Mouse (Mus musculus): ENCODE measurements around the gene Rps2. TPM values are rescaled to one million over a fixed set of nuclear protein-coding genes. Genes with fewer than 3 reads are reported as not detected.

Rps2 gene
- polyA plus RNA-seq, 1 experiment from 2014 or later, result 828 TPM

DNA sequence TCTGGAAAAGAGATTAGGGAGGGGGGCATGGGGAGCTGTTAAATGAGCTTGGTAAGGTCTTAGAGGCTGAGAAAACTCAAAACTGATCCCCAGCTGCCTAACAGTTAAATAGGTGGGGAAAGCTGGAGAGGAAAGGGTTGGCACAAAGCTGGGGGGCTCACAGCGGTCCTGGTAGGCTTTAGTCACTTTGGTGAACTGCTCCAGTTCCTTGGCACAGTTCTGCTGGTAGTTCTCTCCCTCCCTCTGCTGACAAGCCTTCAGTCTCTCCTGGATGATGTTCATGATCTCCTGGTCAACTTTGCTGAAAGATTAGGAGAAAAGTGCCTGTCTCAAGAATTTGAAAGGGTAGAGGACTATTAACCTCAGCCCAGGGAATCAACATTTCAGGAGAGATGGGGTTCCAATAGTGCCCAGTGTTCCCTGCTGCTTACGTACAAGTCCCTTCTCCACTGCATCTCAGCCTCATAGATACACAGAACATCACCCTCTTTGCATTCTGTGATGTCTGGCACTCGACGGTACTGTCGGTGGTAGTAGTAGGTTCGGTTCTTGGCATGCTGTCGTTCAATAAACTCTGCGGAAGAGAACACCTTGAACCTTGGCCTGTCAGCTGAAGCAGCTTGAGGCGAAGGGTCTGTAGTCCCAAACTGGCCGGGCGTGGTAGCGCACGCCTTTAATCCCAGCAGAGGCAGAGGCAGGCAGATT lies 4.5 kb downstream of the Rps2 start:
- Histone ChIP-seq H3K4me2 (peak overlapping the region; percentile 84), H3K9me3 (replicated peaks) (no peaks in the 10 kb centered on the region), H3K9ac (peak overlapping the region; percentile 51; the same call in 1 of the 2 replicates), H3K27me3 (replicated peaks) (0 out of 2 replicates have a peak, but pooled peaks cover 1% of the 10 kb centered on the region), H3K4me1 (replicated peaks) (peaks cover 29% of the 10 kb centered on the region), H3K27ac (ENCODE audit: poor library complexity, severe bottlenecking) (no peak overlapping the region), H3K4me3 (peak overlapping the region; percentile 17), H3K36me3 (peaks cover 31% of the 10 kb centered on the region)
- 33% methylated on average over 13 of the region's 13 CpGs for WGBS
- no peak for ATAC-seq (ENCODE audit: insufficient number of reproducible peaks, low FRiP score)

DNA sequence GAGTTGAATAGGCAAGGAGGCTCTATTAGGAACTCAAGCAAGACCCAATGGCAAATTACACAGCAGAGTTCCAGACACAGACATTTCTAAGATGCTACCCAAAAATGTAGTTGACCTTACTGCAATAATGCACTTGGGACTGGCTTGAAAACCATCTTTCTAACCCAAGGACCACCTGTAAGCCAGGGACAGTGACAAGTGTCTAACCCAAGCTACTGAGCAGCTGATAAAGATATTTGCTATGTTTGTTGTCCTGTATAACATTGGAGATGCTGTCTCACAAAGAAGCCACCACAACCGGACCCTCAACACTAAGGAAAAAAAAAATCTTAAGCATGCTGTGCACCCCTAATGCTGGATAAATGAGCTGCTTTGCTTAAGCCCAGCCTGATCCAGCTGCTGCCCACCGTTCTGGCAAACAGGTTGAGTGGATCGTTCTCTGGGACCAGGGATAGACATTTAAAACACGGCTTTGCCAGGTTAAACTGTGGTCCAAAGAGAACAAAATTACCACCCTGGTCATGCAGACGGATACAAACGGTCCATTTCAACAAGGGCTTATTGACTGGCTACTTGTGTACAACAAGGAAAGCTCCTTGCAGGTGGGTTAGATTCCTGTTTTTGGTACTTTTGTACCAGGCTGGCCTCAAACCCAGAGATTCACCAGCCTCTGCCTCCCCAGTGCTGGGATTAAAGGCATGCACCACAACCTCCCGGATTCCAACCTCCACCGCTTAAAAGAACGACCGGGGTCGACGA lies 5.4 kb downstream of the Rps2 start:
- H3K9ac ChIP-seq, result peak overlapping the region; percentile 93
- peaks cover 29% of the 10 kb centered on the region for H3K4me1 ChIP-seq (replicated peaks)
- no peak for ATAC-seq (ENCODE audit: insufficient number of reproducible peaks, low FRiP score)
- whole genome bisulfite sequencing, result 2% methylated on average over 12 of the region's 12 CpGs
- no peaks in the 10 kb centered on the region for H3K9me3 ChIP-seq (replicated peaks)
- peak overlapping the region; percentile 91 for H3K27ac ChIP-seq (ENCODE audit: poor library complexity, severe bottlenecking)
- H3K4me3 ChIP-seq, result peak overlapping the region; percentile 79
- H3K27me3 ChIP-seq (replicated peaks), result peaks cover 10% of the 10 kb centered on the region; the same call in 1 of the 2 replicates
- peaks cover 22% of the 10 kb centered on the region for H3K36me3 ChIP-seq
- H3K4me2 ChIP-seq, result peak overlapping the region; percentile 84

DNA sequence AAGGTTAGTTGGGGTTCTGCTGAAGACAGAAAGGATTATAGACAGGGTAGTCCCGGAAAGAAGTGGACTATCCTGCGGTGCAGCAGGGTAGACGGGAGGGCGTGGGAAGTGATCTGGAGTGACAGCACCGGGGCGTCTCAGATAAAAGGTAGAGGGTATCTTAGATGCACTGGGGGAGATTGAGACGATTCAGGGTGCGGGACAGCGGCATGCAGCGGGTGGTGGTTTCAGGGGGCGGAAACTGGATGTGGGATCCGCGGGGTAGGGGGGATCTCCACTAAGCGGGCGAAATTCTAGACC lies 5.9 kb downstream of the Rps2 start:
- H3K36me3 ChIP-seq, result peaks cover 17% of the 10 kb centered on the region
- peak; percentile 4; the same call in 1 of the 2 replicates for ATAC-seq (ENCODE audit: insufficient number of reproducible peaks, low FRiP score)

DNA sequence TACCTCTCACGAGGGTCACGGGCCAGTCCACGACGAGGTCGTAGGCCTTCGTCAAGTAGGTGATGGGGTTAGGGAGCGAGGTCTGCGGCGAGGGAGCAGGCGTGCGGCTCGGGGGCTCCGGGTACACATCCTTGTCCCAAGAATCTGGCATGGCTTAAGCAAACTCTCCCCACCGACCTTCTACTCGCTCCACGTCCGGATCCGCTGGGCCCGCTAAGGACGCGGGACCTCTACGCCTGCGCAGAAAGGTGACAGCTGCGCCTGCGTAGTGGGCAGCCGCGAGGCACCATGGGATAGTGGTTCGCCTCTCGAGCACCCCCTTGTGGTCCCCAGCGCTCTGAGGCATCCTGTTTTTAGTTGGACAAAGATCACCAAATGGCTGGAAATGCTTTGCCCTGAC lies 6.3 kb downstream of the Rps2 start, which contains the start of gene Ndufb10:
Gene Ndufb10, minus strand, starts transcription at position 295 of the 400 bp plus-strand sequence.
- peak; percentile 82 for ATAC-seq (ENCODE audit: insufficient number of reproducible peaks, low FRiP score)
- Histone ChIP-seq H3K9ac (peak within 1 kb of the TSS; percentile 93), H3K4me2 (peak within 1 kb of the TSS; percentile 84), H3K36me3 (peaks cover 17% of the 10 kb centered on the region), H3K27me3 (replicated peaks) (peaks cover 10% of the 10 kb centered on the region; the same call in 1 of the 2 replicates), H3K27ac (ENCODE audit: poor library complexity, severe bottlenecking) (peak within 1 kb of the TSS; percentile 91), H3K4me1 (replicated peaks) (peaks cover 25% of the 10 kb centered on the region), H3K4me3 (peak within 1 kb of the TSS; percentile 79), H3K9me3 (replicated peaks) (no peaks in the 10 kb centered on the region)
- under 1% methylated on average over 30 of the region's 30 CpGs for WGBS

More for the DNA sequence above, 5.9 kb downstream of the Rps2 start:
- Histone ChIP-seq H3K9me3 (replicated peaks) (no peaks in the 10 kb centered on the region), H3K4me3 (peak overlapping the region; percentile 79), H3K4me1 (replicated peaks) (peaks cover 25% of the 10 kb centered on the region), H3K9ac (peak overlapping the region; percentile 93), H3K27me3 (replicated peaks) (peaks cover 10% of the 10 kb centered on the region; the same call in 1 of the 2 replicates), H3K4me2 (peak overlapping the region; percentile 84), H3K27ac (ENCODE audit: poor library complexity, severe bottlenecking) (peak overlapping the region; percentile 91)
- under 1% methylated on average over 15 of the region's 15 CpGs for WGBS

DNA sequence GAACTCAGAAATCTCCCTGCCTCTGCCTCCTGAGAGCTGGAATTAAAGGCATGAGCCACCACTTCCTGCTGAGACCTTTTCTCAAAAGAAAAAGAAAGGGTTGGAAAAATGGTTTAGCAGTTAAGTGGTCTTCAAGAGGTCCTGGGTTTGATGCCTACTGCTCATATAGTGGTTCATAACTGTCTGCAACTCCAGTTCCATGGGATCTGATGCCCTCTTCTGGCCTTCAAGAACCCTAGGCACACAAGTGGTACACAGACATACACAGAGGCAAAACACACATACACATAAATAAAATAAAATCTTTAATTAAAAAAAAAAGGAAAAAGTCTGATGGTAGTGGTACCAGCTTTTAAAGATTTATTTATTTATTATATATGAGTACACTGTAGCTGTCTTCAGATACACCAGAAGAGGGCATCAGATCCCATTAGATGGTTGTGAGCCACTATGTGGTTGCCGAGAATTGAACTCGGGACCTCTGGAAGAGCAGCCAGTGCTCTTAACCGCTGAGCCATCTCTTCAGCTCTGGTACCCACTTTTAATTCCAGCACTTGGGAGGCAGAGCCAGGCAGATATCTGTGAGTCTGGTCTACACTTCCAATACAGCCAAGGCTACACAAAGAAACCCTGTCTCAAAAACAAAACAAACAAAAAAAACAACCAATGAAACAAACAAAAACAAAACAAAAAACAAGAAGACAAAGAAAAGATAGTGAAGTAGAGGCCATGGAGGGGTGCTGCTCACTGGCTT lies 7.9 kb downstream of the Rps2 start:
- Histone ChIP-seq H3K27me3 (replicated peaks) (peaks cover 10% of the 10 kb centered on the region; the same call in 1 of the 2 replicates), H3K27ac (ENCODE audit: poor library complexity, severe bottlenecking) (no peak overlapping the region), H3K9ac (no peak overlapping the region), H3K4me2 (no peak overlapping the region), H3K9me3 (replicated peaks) (no peaks in the 10 kb centered on the region), H3K36me3 (peaks cover 17% of the 10 kb centered on the region), H3K4me1 (replicated peaks) (peaks cover 25% of the 10 kb centered on the region), H3K4me3 (no peak overlapping the region)
- 64% methylated on average over 3 of the region's 3 CpGs for WGBS
- ATAC-seq (ENCODE audit: insufficient number of reproducible peaks, low FRiP score), result no peak

DNA sequence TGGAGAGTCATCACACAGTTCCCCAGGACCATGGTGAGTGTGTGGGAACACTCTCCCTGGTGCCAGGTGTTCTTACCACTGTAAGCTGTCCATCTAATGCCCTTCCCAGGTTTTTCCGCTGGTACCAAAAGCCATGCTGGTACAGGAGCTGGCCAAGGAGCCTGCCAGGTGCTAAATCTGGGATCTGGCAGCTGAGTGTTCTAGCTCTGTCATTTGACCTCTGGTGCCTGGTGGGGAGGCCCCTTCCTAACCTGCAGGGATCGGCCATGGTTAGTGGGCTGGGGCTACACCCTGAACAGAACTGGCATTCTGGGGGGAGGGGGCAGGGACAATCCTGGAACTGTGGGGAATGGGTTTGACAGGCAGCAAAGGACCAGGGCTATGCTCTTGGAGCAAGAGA lies 9.7 kb downstream of the Rps2 start, which contains the start of gene Rpl3l:
Gene Rpl3l, plus strand, starts transcription at position 203 of the 400 bp plus-strand sequence.
- Histone ChIP-seq H3K4me3 (no peak within 1 kb of the TSS), H3K9ac (no peak within 1 kb of the TSS), H3K9me3 (replicated peaks) (no peaks in the 10 kb centered on the region), H3K4me2 (no peak within 1 kb of the TSS), H3K27me3 (replicated peaks) (peaks cover 10% of the 10 kb centered on the region; the same call in 1 of the 2 replicates), H3K27ac (ENCODE audit: poor library complexity, severe bottlenecking) (no peak within 1 kb of the TSS), H3K36me3 (peaks cover 1% of the 10 kb centered on the region), H3K4me1 (replicated peaks) (peaks cover 20% of the 10 kb centered on the region)
- no peak for ATAC-seq (ENCODE audit: insufficient number of reproducible peaks, low FRiP score)
- 68% methylated on average over 2 of the region's 2 CpGs for WGBS

DNA sequence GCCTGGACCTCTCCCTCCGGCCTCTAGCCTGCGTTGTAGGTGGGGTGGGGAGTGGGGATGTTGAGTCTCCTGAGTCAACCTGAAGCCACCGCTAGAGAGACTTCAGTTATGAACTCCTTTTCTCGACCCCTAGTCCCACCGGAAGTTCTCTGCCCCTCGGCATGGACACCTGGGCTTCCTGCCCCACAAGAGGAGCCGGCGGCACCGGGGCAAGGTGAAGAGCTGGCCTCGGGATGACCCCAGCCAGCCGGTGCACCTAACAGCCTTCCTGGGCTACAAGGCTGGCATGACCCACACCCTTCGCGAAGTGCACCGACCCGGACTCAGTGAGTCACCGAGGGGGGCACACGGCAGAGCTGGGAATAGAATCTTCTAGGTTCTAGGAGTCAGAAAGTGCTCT lies 10.3 kb downstream of the Rps2 start:
- no peak overlapping the region for H3K27ac ChIP-seq (ENCODE audit: poor library complexity, severe bottlenecking)
- no peak overlapping the region for H3K4me2 ChIP-seq
- H3K4me3 ChIP-seq, result no peak overlapping the region
- ATAC-seq (ENCODE audit: insufficient number of reproducible peaks, low FRiP score), result no peak
- H3K36me3 ChIP-seq, result no peaks in the 10 kb centered on the region
- 65% methylated on average over 17 of the region's 17 CpGs for WGBS
- peaks cover 10% of the 10 kb centered on the region; the same call in 1 of the 2 replicates for H3K27me3 ChIP-seq (replicated peaks)
- H3K4me1 ChIP-seq (replicated peaks), result peaks cover 17% of the 10 kb centered on the region
- H3K9me3 ChIP-seq (replicated peaks), result no peaks in the 10 kb centered on the region
- H3K9ac ChIP-seq, result no peak overlapping the region

DNA sequence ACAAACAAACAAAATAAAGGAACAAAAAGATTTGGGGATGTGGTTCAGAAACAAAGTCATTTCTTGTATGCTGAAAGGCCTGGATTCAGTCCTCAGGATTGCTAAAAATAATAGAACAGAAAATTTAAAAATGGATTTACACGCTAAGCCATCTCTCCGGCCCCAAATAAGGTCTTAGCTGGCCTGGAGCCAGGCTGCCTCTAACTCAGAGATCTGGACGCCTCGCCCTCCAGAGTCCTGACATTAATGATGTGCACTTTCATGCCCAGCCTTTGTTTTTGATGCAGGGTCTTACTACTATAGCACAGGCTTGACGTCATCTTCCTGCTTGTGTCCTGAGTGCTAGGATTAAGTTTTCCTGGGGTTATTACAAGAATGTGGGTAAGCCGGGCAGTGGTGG lies 11.2 kb downstream of the Rps2 start:
- no peak overlapping the region for H3K9ac ChIP-seq

DNA sequence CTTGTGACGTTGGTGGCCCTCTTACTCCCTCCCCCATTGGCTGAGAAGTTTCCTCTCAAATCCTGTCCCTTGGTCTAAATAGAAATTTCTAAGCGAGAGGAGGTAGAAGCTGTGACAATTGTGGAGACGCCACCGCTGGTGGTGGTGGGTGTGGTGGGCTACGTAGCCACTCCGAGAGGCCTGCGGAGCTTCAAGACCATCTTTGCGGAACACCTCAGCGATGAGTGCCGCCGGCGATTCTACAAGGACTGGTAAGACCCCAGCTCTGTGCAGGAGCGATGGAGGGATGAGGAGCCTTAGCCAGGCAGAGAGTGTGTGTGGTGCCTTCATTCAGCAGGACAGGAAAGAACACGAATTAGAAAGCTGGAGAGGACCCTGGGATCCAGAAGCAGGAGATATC lies 12.9 kb downstream of the Rps2 start:
- Histone ChIP-seq H3K4me2 (no peak overlapping the region), H3K27me3 (replicated peaks) (peaks cover 10% of the 10 kb centered on the region; the same call in 1 of the 2 replicates), H3K9ac (no peak overlapping the region), H3K4me3 (no peak overlapping the region), H3K27ac (ENCODE audit: poor library complexity, severe bottlenecking) (no peak overlapping the region), H3K36me3 (no peaks in the 10 kb centered on the region), H3K4me1 (replicated peaks) (peaks cover 14% of the 10 kb centered on the region), H3K9me3 (replicated peaks) (no peaks in the 10 kb centered on the region)
- 80% methylated on average over 14 of the region's 14 CpGs for WGBS
- no peak for ATAC-seq (ENCODE audit: insufficient number of reproducible peaks, low FRiP score)

More for the DNA sequence above, 11.2 kb downstream of the Rps2 start:
- H3K4me2 ChIP-seq, result no peak overlapping the region
- H3K9me3 ChIP-seq (replicated peaks), result no peaks in the 10 kb centered on the region
- H3K4me1 ChIP-seq (replicated peaks), result peaks cover 13% of the 10 kb centered on the region
- H3K4me3 ChIP-seq, result no peak overlapping the region
- H3K36me3 ChIP-seq, result no peaks in the 10 kb centered on the region
- no peak for ATAC-seq (ENCODE audit: insufficient number of reproducible peaks, low FRiP score)
- WGBS, result 72% methylated on average over 6 of the region's 6 CpGs
- H3K27me3 ChIP-seq (replicated peaks), result peaks cover 10% of the 10 kb centered on the region; the same call in 1 of the 2 replicates
- no peak overlapping the region for H3K27ac ChIP-seq (ENCODE audit: poor library complexity, severe bottlenecking)

DNA sequence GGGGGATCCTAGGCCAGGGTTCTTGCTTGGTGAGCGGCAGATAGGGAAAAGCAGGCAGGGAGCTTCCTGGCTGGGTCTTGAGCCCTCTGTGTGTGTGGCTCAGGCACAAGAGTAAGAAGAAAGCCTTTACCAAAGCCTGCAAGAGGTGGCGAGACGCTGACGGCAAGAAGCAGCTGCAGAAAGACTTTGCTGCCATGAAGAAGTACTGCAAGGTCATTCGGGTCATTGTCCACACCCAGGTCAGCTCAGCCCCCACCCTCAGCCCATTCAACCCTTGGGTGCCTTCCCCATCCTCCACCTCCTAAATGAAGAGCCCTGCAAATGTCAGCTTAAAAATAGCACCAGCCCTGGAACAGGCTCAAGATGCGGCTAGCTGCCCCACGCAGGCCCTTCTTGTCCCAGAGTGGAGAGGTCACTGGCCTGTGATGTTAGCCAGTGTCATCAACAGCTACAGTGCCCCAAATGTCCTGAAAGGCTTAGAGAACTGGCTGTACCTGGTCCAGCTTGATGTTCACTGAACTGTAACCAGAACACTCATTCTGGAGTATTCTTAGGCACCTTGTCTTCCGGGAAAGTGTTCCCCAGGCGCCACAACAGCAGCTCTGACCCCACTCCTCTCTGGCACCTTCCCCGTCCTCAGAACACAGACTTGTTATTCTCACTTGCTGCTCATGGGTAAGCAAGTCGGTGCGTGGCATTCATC lies 14.5 kb downstream of the Rps2 start:
- ATAC-seq (ENCODE audit: insufficient number of reproducible peaks, low FRiP score), result no peak
- Histone ChIP-seq H3K36me3 (no peaks in the 10 kb centered on the region), H3K27ac (ENCODE audit: poor library complexity, severe bottlenecking) (peak overlapping the region; percentile 36; the same call in 1 of the 2 replicates), H3K9ac (no peak overlapping the region), H3K4me2 (no peak overlapping the region), H3K9me3 (replicated peaks) (no peaks in the 10 kb centered on the region), H3K4me3 (no peak overlapping the region), H3K27me3 (replicated peaks) (peaks cover 9% of the 10 kb centered on the region; the same call in 1 of the 2 replicates), H3K4me1 (replicated peaks) (peaks cover 24% of the 10 kb centered on the region)
- WGBS, result 64% methylated on average over 12 of the region's 12 CpGs
